Mouse (Mus musculus) urinary bladder, postnatal 10 days (tissue): ENCODE measurements at regions not wholly inside any gene's neighbourhood (a gene's known extent, or its start where the extent isn't known, plus 50 kb on each side); places are given as distances from the start of the nearest gene placed in this dataset.
"Not testable (repeated sequence)": the region's sequence is repeated elsewhere in the genome, so short reads cannot be mapped to it uniquely, and the experiment has no call there.

ENCODE experiments used
- DNase-seq: peaks from one replicate; pipeline ENCODE4 v3.0.0; 2022; ENCODE audit warnings: low spot score

- no peak for DNase-seq
These were observed 624.8 kb upstream of the BB014433 start for GRCm38 (mm10) chr8:15670722-15671121.

GRCm38 (mm10) chr8:15670298-15670697, 624.4 kb upstream of the BB014433 start:
- DNase-seq, result no peak

GRCm38 (mm10) chr8:15669515-15669914, 623.6 kb upstream of the BB014433 start:
- no peak for DNase-seq

- DNase-seq, result no peak
These were observed 614.7 kb upstream of the BB014433 start for GRCm38 (mm10) chr8:15660602-15661001.

DNA sequence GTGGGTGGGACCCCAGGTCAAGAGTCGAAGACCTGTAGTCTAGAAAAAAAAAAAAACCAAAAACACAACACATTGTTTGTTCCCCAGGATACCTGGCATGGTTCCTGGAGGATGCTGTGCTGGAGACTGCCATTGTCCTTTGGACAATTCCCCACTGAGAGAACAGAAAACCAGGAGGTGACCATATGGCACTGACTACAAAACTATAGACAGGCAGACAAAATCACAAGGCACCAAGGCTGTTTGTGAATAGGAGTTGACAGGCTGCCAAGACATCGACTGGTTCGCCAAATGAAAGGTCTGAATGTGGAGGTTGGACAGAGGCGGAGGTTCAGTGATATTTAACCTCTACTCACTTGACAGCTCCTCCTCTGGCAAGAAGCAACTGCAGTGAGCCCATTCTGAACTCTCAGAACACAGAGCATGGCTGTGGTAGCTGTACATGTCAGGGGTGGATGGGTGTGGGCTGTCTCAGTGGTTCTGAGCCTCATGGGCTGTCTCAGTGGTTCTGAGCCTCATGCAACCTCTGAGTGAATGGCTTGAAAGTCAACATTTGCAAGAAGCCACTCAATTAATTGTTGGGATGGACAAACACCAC, 589.0 kb upstream of the BB014433 start:
- no peak for DNase-seq

DNA sequence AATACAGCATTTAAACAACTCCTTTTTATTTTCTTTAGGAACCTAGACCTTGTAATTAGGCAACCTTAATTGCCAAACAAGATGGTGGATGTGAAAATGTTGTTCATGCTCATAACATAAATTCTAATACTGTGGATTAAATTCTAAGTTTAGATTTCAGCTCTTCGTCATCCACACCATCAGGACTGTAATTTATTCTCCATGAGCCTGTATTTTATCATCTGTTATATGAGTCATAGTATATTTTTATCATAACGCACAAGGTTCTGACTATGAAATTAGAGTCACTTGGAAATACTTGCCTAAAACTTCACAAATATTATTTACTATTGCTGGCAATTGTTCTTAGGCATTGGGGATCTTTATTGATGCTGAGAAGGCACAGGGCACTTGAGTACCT, 582.7 kb upstream of the BB014433 start:
- DNase-seq, result no peak

- not testable (repeated sequence) for DNase-seq
These were observed 577.9 kb upstream of the BB014433 start for GRCm38 (mm10) chr8:15623602-15624392.

DNA sequence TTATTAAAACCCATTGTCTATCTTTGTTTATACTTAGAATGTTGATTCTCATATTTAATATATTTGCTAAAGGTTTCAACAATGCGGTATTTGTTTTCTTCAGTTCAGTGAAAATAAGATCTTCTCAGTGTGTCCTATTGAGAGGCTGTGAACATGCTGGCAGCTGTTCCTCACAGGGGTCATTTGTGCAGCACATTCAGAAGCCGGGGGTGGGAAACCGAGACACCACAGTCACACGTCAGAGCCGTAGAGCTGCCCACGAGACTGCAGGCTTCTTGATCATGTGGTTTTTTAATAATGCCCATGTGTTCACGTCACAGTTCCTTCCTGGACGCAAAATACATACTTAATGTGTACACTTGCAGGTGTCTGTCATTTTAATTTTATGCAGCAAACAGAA, 564.3 kb upstream of the BB014433 start:
- DNase-seq, result no peak

GRCm38 (mm10) chr8:15607598-15608215, 561.8 kb upstream of the BB014433 start:
- DNase-seq, result no peak

DNA sequence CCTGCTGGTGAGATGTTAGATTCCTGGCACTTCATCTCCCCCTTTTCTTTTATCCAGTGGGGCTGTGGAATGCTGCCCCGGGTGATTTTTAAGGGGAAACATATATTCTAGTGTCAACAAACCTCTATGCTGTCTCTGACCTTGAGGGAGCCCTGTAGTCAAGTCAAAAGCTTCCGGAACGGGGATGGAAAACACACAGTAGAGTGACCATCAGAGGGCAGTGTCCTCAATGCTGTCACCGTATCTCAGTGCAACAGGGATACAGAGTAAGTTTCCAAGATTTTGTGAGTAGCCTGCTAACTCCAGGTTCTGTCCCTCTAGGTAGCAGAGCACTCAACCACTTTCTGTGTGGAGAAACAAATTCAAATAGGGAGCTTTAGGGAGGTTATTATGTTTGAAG, 555.7 kb upstream of the BB014433 start:
- no peak for DNase-seq

- DNase-seq, result no peak
These were observed 547.2 kb upstream of the BB014433 start for GRCm38 (mm10) chr8:15593106-15593505.

GRCm38 (mm10) chr8:15583782-15584181, 537.9 kb upstream of the BB014433 start:
- DNase-seq, result no peak

GRCm38 (mm10) chr8:15570091-15570490, 524.2 kb upstream of the BB014433 start:
- DNase-seq, result no peak

- DNase-seq, result no peak
These were observed 521.9 kb upstream of the BB014433 start for GRCm38 (mm10) chr8:15567742-15568141.

GRCm38 (mm10) chr8:15562310-15563296, 516.7 kb upstream of the BB014433 start:
- no peak for DNase-seq

GRCm38 (mm10) chr8:15532027-15532426, 486.1 kb upstream of the BB014433 start:
- DNase-seq, result no peak

- DNase-seq, result no peak
These were observed 479.6 kb upstream of the BB014433 start for GRCm38 (mm10) chr8:15525461-15525860.

DNA sequence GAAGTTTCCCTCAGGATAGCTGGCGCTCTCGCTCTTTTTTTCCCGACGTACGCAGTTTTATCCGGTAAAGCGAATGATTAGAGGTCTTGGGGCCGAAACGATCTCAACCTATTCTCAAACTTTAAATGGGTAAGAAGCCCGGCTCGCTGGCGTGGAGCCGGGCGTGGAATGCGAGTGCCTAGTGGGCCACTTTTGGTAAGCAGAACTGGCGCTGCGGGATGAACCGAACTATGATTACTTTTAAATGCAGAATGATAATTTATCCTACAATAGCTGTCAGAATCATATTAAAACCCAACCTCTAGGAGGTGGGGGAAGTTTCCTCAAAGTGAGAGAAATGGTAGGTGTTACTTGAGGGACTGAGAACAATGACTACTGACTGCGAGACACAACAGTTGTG, 474.0 kb upstream of the BB014433 start:
- not testable (repeated sequence) for DNase-seq

DNA sequence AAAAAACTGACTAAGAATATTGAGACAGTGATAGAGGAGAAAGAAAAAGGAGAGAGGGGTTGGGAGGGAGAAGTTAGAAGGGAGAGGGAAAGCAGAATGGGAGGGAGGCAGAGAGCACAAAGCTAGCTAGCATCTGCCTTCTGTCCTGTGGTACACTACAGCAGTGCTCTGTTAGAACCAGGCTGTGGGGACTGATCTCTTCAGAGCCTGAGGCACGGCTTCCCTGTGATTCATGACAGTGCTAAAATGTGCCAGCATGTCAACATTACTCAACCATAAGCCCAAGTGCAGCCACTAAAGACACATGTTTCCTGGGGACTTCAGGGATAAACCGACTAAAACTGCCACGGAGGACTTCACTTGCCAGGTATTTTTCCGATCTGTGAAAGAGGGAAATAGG, 455.1 kb upstream of the BB014433 start:
- DNase-seq, result no peak

DNA sequence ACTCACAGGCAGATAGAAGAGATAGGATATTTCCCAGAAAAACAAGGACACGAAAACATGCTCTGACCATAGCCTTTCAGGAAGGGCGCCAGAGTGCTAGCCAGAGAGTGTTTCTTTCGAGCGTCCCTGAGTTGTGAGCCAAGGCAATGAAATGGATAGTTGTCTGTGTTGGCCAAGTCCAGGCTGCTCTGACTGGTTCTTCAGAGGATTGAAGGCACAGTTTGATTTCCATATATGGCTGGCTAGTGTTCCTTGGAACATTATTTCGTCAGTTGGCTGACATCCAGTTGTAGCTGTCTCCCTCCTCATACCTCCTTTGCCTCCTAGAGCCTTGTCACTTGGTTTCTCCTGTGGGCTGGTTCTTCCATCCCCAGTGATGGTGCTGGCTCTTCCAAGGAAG, 451.7 kb upstream of the BB014433 start:
- DNase-seq, result no peak

DNA sequence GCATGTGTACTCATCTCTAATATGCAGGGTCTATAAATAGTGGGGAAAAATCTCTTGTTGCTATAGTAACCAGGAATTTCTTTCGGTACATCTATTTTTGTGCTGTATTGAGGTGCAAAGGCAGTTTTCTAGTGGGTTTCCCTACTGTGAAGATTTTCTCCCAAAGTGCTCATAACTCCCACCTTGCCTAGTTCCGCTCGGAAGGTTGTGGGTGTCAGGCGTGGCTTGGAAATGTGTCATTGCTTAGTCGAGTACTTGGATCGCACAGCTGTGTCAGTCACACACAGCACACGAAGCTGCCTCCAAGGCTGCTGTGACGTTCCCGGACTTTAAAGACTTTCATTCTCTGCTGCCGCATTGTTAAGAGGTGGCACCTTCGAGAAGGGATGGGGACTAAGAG, 450.4 kb upstream of the BB014433 start:
- DNase-seq, result no peak

- no peak for DNase-seq
These were observed 444.9 kb upstream of the BB014433 start for GRCm38 (mm10) chr8:15490774-15491173.
